Mouse (Mus musculus): ENCODE measurements at regions not wholly inside any gene's neighbourhood (a gene's known extent, or its start where the extent isn't known, plus 50 kb on each side); places are given as distances from the start of the nearest gene placed in this dataset.

GRCm38 (mm10) chr13:80946034-80946433 is 62.9 kb downstream of the Arrdc3 start:
- DNase-seq (ENCODE audit: low read depth, low spot score): no peak

DNA sequence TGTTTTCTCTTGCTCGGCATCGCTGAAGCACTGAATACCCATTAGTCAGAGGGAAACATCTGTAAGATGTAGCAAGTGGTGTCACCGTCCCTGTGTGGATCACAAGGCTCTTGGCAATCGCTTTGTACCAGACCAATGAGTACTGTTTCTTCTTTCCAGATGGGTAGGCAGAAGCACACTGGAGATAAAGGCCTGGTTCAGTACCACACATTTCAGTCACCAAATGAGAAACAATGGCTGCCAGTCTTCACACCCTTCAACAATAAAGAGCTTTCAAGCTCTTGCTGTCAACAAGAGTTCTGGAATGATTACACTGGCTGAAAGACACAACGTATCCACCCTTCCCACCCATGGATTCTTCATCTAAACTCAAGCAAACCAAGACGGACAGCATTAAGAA is 64.5 kb downstream of the Arrdc3 start:
- no peak for DNase-seq (ENCODE audit: low read depth, low spot score)

- no peak for DNase-seq (ENCODE audit: low read depth, low spot score)
Measured at GRCm38 (mm10) chr13:80949133-80949697, 66.0 kb downstream of the Arrdc3 start.

DNA sequence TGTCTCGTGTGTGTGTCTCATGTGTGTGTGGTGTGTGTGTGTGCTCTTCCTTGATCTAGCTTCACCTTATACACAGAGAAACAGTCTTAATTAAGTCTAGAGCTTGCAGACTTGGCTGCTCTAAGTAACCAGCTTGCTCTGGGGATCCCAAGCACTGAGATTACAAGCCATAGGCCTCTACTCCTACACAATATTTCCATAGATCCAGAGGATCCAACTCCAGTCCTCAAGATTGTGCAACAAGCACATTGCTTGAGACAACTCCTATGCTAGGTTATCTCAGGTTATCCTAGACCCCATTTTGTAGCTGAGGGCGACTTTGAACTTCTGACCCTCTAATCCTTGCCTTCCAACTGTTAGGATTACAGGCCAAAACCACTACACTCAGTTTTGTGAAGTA is 67.1 kb downstream of the Arrdc3 start:
- DNase-seq (ENCODE audit: low read depth, low spot score): no peak

GRCm38 (mm10) chr13:80950803-80951202 is 67.6 kb downstream of the Arrdc3 start:
- no peak for DNase-seq (ENCODE audit: low read depth, low spot score)

DNA sequence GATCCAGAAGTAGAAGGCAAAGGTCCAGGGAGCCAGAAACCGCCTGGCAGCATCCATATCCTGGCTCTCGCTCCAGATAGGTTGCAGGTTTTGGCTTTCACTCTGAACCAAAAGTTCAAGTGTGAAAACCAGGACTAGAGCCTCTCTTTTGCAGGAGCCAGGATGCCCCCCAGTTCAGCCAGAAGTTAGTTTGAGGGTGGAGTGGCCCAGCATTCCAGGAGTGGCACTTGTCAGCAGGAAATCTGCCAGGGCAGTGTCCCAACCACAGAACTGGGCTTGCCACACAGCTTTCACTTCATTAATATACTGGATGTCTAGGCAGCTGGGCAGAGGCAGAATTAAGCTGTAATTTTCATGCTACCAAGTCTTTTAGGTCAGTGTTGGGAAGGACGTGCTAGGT is 68.1 kb downstream of the Arrdc3 start:
- DNase-seq (ENCODE audit: low read depth, low spot score): no peak

DNA sequence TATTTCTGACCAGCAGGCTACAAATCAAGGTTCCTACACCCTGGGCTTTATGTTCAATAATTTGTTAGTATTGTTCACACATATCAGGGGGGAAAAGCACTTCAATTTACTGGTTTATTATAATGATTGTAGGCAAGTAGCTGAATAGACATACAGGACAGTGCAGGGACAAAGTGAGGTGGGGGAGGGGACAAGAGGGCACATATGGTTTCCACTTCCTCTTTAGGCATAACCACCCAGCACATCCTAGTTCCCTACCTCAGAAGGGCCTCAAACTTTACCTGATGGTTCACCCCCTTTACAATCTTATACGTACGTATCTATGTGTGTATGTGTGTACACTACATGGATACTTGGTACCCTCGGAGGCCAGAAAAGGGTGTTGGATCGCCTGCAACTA is 69.7 kb downstream of the Arrdc3 start:
- DNase-seq (ENCODE audit: low read depth, low spot score): no peak

- no peak for DNase-seq (ENCODE audit: low read depth, low spot score)
Measured at GRCm38 (mm10) chr13:80954059-80954645, 71.0 kb downstream of the Arrdc3 start.

DNA sequence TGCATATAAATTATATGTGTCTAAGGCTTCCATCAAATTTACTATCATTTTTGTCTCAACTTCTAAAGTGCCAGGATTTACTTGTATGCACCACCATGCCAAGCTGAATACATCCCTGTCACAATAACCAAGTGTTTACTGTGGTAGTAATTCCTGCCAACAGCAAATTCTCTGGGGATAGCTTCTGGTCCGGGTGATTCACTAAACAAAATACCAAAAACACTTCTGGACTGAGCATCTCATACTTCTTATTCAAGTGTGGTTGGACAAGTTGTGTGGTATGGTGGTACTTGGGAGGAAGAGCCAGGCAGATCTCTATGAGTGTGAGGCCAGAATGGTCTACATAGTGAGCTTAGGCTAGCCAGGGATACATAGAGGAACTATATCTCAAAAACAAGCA is 73.8 kb downstream of the Arrdc3 start:
- DNase-seq (ENCODE audit: low read depth, low spot score): no peak

- DNase-seq (ENCODE audit: low read depth, low spot score): no peak
Measured at GRCm38 (mm10) chr13:80957419-80958139, 74.4 kb downstream of the Arrdc3 start.

- DNase-seq (ENCODE audit: low read depth, low spot score): no peak
Measured at GRCm38 (mm10) chr13:80959763-80960162, 76.6 kb downstream of the Arrdc3 start.

- DNase-seq (ENCODE audit: low read depth, low spot score): no peak
Measured at GRCm38 (mm10) chr13:80961985-80962617, 78.9 kb downstream of the Arrdc3 start.

GRCm38 (mm10) chr13:80962789-80963590 is 79.8 kb downstream of the Arrdc3 start:
- peak; percentile 31 for DNase-seq (ENCODE audit: low read depth, low spot score)

DNA sequence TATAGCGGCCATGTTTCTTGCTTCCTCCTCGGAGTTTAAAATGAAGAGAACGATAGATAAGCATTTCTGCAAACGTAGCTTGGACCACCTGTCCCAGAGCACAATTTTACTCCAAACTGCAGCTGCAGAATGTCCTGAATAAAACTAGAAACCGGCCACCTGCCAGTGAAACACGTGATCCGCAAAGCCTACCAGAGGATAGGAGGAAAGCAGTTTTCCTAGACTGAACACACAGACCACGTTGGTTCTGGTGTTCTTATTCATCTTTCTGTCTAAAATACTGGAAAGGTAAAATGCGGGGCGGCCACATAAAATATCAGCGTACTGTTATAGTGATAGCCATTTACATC is 80.4 kb downstream of the Arrdc3 start:
- no peak for DNase-seq (ENCODE audit: low read depth, low spot score)

GRCm38 (mm10) chr13:80971664-80972063 is 88.5 kb downstream of the Arrdc3 start:
- DNase-seq (ENCODE audit: low read depth, low spot score): no peak

GRCm38 (mm10) chr13:80974424-80974823 is 91.2 kb downstream of the Arrdc3 start:
- no peak for DNase-seq (ENCODE audit: low read depth, low spot score)

DNA sequence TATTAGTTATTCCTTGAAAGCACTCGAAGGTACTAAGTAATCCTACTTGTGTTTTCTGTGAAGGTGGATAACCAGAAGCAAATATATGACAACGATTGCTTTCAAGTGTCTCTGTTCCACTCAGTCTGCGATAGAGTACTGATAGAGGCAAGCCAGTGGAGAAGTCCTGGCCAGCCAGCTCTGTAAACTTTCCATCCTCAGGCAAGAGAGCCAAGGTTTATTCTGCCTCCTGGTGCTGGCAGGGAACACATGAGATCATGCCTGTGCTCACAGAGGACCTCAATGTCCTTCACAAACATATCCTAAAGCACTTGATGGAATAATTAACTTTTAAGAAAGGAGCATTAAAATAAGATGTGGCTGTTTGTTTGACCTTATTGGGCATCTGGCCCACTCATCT is 94.1 kb downstream of the Arrdc3 start:
- no peak for DNase-seq (ENCODE audit: low read depth, low spot score)

DNA sequence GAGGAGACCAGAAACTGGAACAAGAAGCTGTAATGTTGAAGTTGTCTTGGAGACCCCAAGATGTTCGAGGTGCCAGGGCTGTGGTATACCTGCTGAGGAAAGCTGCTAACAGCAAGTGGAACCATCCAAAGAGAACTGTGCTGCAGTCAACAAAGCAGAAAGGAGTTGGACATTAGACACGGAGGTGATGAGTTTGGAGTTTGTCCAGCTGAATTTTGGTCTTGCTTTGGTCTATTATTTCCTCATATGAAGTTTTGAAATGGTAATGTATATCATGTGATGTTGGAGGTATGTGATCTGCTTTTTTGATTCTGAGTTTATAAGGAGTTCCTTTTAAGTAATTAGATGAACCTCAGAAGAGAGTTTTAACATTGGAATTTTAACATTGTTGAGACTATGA is 98.0 kb downstream of the Arrdc3 start:
- DNase-seq (ENCODE audit: low read depth, low spot score): no peak

DNA sequence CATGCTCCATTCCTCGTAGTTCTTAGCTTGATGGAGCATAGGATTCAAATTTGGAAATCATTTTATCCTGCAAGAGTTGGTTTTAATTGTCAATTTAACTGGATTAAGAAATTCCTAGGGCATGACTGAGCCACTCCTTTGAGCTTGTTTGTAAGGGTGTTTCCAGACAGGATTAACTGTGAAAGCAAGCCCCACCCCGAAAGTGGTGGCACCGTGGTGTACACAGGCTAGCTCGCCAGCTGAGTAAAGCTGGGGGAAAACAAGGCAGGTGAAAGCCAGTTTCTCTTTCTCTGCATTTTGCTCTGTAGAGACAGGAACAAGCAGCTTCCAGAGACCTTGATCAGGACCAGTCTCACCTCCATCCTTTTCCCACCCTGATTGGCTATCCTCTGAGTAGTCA is 103.5 kb downstream of the Arrdc3 start:
- no peak for DNase-seq (ENCODE audit: low read depth, low spot score)

- no peak for DNase-seq (ENCODE audit: low read depth, low spot score)
Measured at GRCm38 (mm10) chr13:80989756-80990155, 106.6 kb downstream of the Arrdc3 start.

DNA sequence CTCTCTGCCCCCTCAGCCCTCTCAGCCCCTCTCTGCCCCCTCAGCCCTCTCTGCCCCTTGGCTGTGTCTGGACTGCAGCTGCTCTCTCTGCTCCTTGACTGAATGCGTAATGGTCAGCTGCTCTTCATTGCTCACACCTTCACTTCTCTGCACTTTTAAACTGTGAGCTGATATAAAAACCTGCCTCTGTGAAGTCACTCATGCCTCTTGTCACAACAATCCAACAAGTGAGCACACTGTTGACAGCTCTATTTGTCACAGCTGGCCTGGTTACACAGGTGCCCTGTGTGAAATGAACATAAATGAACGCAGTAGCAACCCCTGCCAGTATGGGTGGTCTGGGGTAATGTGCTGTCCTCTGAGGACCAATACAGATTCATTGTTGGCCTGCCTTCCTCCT is 109.2 kb downstream of the Arrdc3 start:
- no peak for DNase-seq (ENCODE audit: low read depth, low spot score)
